Mouse (Mus musculus): Measurements from ENCODE around the gene Zfp36.

The Zfp36 gene

GRCm38 (mm10) chr7:28338108-28338998 is 41.7 kb downstream of the Zfp36 start, which contains the start of gene Supt5:
Gene Supt5 (minus strand): TSS chr7:28338746.
- peak; percentile 91 for DNase-seq (ENCODE audit: low spot score)

DNA sequence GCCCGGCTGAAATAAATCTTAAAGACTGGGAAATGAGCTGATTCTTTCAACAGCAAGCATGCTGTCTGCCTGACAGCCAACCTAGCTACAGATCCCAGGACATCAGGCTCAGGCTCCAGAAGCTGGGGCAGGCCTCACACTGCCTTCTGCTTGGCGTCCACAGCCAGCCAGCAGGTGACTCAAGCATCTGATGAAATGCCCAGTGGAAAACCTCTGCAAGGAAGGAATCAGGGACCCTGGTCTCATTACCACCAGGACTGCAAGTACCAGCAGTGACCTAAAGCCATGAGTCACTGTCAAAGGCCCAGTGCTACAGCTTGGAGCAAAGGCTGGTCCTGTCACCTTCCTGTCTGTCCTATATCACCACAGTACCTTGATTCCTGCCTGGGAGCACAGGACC is 44.6 kb downstream of the Zfp36 start:
- no peak for DNase-seq (ENCODE audit: low spot score)

- no peak for DNase-seq (ENCODE audit: low spot score)
Measured at GRCm38 (mm10) chr7:28334534-28334933, 45.5 kb downstream of the Zfp36 start.

GRCm38 (mm10) chr7:28328260-28328659 is 51.8 kb downstream of the Zfp36 start:
- DNase-seq (ENCODE audit: low spot score): no peak
